Mouse (Mus musculus): ENCODE measurements around the gene Lmtk3.

GRCm38 (mm10) chr7:45850661-45851060 is 67.1 kb downstream of the Lmtk3 start:
- TF ChIP-seq CTCF (conservative IDR thresholded peaks at IDR 0.05; ENCODE audit: low read length) (no peak), POU5F1 (IDR thresholded peaks at IDR 0.05; ENCODE audit: borderline replicate concordance, low read length) (no peak)

Measured in E14TG2a.4 (cell line).